Mouse (Mus musculus): Measurements from ENCODE around the gene Gata2.

Gata2 gene

DNA sequence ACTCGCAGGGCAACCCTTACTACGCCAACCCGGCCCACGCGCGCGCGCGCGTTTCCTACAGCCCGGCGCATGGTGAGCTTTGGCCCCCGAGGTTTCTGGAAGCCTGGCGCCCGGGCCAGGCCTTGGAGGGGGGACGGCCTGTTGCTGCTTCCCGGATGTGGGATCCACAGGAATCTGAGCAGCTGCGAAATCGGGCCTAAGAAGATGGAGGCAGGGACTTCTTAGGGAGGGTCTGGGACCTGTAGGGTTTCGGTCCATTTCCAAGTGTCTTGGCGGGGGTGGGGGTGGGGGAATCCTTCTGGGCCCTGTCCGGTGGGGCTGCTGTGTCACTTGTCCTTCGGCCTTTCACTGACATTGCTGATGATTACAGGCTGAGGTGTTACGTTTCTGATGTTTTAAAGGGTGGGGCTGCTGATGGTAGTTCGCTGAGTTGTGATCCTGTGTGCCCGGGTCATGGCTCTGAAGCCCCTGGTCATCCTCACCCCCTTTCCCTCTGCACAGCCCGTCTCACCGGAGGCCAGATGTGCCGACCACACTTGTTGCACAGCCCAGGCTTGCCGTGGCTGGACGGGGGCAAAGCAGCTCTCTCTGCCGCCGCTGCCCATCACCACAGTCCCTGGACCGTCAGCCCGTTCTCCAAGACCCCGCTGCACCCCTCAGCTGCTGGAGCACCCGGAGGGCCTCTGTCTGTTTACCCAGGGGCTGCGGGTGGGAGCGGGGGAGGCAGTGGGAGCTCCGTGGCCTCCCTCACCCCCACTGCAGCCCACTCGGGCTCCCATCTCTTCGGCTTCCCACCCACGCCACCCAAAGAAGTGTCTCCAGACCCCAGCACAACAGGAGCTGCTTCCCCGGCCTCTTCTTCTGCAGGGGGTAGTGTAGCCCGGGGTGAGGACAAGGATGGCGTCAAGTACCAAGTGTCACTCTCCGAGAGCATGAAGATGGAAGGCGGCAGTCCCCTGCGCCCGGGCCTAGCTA is 6.3 kb downstream of the Gata2 start:
- Histone ChIP-seq H3K36me3 (ENCODE audit: control insufficient read depth, insufficient read depth, low read length, poor library complexity, severe bottlenecking) (no peaks in the 10 kb centered on the region), H3K27me3 (ENCODE audit: control insufficient read depth, insufficient read depth, low read length, poor library complexity, severe bottlenecking) (no peaks in the 10 kb centered on the region; the same call in none of the 2 replicates)
- no peak for DNase-seq (ENCODE audit: low read depth, low spot score)

DNA sequence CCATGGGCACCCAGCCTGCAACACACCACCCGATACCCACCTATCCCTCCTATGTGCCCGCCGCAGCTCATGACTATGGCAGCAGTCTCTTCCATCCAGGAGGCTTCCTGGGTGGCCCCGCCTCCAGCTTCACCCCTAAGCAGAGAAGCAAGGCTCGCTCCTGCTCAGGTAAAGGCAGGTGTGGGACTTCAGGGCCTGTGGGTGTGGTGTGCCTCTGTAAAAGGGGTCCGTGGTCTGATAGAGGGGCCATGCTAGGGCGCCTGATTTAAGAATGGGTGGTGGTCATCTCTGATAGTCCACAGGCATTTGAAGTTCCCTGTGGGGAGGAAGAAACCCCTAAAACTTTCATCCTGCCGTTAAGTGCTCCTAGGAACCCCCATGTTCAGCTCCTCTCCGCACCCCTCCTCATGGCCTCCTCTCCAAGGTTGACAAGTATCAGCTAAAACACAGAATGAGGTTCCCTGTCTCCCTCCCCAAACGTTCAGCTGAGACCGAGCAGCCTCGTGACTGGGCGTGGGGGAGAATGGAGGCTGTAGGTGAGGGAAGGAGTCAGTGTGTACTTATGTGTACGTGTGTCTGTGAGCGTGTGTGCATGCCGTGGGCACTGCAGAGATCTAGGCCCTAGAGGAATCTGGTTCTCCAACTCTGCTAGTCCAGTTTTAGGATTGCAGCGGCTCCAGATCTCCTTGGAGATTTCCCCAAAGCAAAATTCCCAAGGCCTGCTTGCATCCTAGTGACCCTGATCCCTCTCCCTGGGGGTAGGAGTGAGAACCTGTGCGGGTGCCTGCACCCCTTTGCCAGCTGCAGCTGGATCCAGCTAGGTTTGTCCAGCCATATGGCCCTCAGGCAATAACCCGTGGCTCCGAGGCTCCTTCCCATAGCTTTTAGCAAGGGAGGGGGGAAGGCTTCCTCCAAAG is 7.3 kb downstream of the Gata2 start:
- no peak for DNase-seq (ENCODE audit: low read depth, low spot score)
- H3K27me3 ChIP-seq (ENCODE audit: control insufficient read depth, insufficient read depth, low read length, poor library complexity, severe bottlenecking): no peaks in the 10 kb centered on the region; the same call in 1 of the 2 replicates
- H3K36me3 ChIP-seq (ENCODE audit: control insufficient read depth, insufficient read depth, low read length, poor library complexity, severe bottlenecking): no peaks in the 10 kb centered on the region

DNA sequence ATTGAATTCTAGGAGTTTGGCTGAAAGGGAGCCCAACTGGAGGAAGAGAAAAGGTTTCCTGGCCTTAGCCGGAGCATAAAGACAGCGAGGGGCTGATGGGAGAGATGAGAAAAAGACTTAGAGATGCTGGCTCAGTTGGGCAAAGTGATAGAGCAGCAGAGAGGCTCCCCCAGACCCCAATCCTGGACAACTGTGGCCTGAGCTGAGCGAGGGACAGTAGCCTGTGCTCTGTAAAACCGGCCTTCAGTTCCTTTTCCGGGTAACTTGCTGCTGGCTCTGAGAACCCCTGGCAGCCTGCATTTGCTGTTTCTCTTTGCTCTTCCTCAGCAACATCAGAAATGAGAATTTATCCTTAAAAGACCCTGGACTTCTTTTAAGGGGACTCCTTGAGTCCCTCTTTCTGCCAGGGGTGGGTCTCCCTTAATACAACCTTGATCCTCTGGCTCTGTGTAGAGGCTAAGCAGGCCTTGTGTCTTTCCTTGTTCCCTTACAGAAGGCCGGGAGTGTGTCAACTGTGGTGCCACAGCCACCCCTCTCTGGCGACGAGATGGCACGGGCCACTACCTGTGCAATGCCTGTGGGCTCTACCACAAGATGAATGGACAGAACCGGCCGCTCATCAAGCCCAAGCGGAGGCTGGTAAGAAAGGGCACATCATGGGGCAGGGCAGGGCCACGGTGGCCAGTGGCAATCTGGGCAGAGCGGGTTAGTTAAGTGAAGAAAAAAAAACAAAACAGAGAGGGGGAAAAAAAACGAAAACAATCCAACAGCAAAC is 8.4 kb downstream of the Gata2 start:
- Histone ChIP-seq H3K27me3 (ENCODE audit: control insufficient read depth, insufficient read depth, low read length, poor library complexity, severe bottlenecking) (no peaks in the 10 kb centered on the region; the same call in 1 of the 2 replicates), H3K36me3 (ENCODE audit: control insufficient read depth, insufficient read depth, low read length, poor library complexity, severe bottlenecking) (no peaks in the 10 kb centered on the region)
- no peak for DNase-seq (ENCODE audit: low read depth, low spot score)

DNA sequence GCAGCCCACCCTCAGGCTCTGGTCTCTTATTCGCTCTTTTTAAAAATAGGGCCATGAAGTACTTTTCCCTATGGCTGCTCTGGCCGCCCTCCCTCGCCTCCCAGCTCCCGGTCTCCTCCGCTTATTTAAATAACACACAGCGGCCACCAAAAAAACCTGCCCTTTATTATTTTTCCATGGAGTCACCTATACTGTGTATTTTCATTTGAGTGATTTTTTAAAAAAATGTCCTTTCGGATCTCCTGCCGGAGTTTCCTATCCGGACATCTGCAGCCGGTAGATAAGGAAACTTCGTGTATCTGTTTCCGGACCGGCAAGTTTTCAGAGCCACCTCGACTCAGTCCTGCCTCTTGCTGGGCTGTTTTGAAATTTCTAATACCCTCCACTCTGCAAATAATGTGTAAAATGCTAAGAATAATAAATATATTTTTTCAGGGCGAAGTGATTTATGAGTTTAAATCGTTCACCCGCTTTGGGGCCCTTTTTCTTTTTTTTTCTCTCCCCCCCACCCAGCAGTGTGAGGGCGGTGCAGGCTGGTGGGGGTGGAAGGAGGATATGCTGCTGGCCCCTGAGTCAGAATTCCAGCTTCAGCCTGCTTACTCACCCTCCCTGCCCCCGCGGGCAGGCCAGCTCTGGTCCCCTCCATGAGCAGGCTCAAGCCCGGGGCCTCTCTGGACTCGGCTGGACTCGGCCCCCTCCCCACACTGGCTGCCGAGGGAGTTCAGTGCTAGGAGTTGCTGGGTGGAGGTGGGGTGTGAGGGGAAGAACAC is 9.4 kb downstream of the Gata2 start:
- Histone ChIP-seq H3K36me3 (ENCODE audit: control insufficient read depth, insufficient read depth, low read length, poor library complexity, severe bottlenecking) (no peaks in the 10 kb centered on the region), H3K27me3 (ENCODE audit: control insufficient read depth, insufficient read depth, low read length, poor library complexity, severe bottlenecking) (no peaks in the 10 kb centered on the region; the same call in 1 of the 2 replicates)
- no peak for DNase-seq (ENCODE audit: low read depth, low spot score)

DNA sequence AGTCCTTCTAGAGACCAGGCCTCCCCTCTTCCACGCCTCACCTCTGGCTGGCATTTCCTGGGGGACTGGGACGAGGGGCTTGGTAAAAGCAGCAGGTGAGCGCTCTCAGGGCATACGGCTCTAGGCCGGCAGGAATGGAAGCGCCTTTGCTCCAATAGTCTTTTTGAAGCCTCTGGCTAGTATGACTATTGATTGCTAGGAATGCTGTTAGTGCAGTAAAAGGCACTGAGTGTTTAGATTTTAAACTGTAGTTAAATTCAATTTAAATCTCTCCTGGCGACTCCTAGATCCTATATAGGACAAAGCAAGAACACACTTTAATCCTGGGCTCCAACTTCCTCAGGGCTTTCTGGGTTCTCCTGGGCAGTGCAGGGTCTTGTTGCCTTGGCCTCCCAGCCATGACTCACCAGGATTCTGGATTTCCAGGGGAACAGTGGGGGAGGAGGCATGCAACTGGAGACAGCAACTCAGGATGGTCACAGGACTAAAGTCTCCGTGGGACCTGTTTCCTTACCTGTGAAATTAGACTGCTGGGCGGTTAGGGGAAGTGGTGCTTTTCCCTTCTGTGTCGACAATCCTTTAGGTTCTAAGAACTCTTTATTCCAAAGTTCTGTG is 10.2 kb downstream of the Gata2 start:
- DNase-seq (ENCODE audit: low read depth, low spot score): no peak
- no peaks in the 10 kb centered on the region for H3K36me3 ChIP-seq (ENCODE audit: control insufficient read depth, insufficient read depth, low read length, poor library complexity, severe bottlenecking)
- H3K27me3 ChIP-seq (ENCODE audit: control insufficient read depth, insufficient read depth, low read length, poor library complexity, severe bottlenecking): no peaks in the 10 kb centered on the region; the same call in 1 of the 2 replicates

DNA sequence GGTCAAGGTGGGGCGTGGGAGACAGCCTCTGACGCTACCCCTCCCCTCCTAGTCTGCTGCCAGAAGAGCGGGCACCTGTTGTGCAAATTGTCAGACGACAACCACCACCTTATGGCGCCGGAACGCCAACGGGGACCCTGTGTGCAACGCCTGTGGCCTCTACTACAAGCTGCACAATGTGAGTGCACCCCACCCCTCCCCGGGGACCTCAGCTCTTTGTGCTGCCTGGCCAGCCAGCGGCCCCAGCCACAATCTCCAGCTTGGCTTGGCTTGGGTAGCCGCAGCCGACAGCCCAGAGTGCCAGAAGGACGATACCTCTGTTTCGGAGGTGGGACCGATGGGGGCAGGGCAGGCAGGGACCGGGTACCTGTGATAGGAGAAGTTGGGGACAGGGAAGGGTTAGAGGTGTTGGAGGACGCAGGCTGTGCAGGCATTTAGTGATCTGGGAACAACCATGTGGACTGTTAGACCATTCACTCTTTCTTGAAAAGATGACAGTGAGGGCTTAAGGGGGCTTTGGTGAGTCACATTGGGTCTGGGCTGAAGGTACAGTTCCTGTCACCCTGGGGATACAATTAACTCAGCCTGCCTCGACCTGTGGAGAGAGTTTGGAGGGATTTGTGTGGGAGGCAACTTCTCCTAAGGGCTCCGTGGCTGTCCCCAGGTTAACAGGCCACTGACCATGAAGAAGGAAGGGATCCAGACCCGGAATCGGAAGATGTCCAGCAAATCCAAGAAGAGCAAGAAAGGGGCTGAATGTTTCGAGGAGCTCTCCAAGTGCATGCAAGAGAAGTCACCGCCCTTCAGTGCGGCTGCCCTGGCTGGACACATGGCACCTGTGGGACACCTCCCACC is 11.1 kb downstream of the Gata2 start:
- no peak for DNase-seq (ENCODE audit: low read depth, low spot score)
- no peaks in the 10 kb centered on the region for H3K36me3 ChIP-seq (ENCODE audit: control insufficient read depth, insufficient read depth, low read length, poor library complexity, severe bottlenecking)
- no peaks in the 10 kb centered on the region; the same call in 1 of the 2 replicates for H3K27me3 ChIP-seq (ENCODE audit: control insufficient read depth, insufficient read depth, low read length, poor library complexity, severe bottlenecking)

DNA sequence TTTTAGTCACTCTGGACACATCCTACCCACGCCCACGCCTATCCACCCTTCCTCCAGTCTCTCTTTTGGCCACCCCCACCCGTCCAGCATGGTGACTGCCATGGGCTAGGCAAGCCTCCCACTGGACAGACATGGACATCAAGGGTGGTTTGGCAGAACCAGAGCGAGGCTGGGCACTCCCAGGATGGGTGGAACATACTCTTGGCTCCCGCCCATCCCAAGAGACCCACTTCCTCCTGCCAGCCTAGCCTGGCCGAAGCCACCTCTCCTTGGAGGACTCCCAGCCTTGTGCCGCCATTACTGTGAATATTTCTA is 11.7 kb downstream of the Gata2 start:
- DNase-seq (ENCODE audit: low read depth, low spot score): no peak
- Histone ChIP-seq H3K36me3 (ENCODE audit: control insufficient read depth, insufficient read depth, low read length, poor library complexity, severe bottlenecking) (no peaks in the 10 kb centered on the region), H3K27me3 (ENCODE audit: control insufficient read depth, insufficient read depth, low read length, poor library complexity, severe bottlenecking) (no peaks in the 10 kb centered on the region; the same call in 1 of the 2 replicates)

DNA sequence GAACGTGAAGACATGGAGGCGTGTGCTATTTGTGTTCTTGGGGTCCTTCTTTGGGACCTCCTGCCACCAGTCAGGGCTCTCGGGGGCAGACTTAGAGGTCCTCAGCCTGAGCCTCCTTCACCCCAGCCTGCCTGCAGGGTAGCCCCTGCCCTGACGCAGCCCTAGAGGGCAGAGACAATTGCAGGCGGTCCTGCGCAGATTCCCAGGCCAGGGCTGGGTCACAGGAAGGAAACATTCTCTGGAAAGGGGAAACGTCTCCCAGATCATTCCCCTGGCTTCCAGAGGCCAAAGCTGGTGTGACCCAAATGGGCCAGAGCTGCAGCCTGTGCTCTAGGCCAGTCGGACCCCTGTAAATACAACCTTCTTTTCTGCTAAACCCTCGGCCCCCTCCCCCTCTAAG is 12.2 kb downstream of the Gata2 start:
- no peaks in the 10 kb centered on the region; the same call in 1 of the 2 replicates for H3K27me3 ChIP-seq (ENCODE audit: control insufficient read depth, insufficient read depth, low read length, poor library complexity, severe bottlenecking)
- DNase-seq (ENCODE audit: low read depth, low spot score): no peak
- no peaks in the 10 kb centered on the region for H3K36me3 ChIP-seq (ENCODE audit: control insufficient read depth, insufficient read depth, low read length, poor library complexity, severe bottlenecking)

DNA sequence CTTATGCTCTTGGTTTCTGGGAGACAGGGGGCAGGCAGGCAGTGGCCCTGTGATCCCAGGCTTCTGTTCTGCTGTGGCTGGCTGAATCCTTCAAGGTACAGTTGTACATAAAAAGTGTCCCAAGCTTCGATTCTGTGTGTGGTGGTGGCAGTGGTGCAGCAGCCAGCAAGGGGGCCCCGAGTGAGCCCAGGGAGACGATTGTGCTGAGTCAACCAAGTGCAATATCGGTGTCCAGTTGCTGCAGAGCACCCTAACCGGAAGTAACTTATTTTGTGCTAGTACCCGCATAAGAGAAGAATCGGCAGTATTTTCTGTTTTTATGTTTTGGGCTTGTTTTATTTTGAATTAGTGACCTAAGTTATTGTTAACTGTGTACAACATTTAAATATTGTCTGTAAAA is 12.9 kb downstream of the Gata2 start:
- Histone ChIP-seq H3K27me3 (ENCODE audit: control insufficient read depth, insufficient read depth, low read length, poor library complexity, severe bottlenecking) (no peaks in the 10 kb centered on the region; the same call in 1 of the 2 replicates), H3K36me3 (ENCODE audit: control insufficient read depth, insufficient read depth, low read length, poor library complexity, severe bottlenecking) (no peaks in the 10 kb centered on the region)
- DNase-seq (ENCODE audit: low read depth, low spot score): no peak

DNA sequence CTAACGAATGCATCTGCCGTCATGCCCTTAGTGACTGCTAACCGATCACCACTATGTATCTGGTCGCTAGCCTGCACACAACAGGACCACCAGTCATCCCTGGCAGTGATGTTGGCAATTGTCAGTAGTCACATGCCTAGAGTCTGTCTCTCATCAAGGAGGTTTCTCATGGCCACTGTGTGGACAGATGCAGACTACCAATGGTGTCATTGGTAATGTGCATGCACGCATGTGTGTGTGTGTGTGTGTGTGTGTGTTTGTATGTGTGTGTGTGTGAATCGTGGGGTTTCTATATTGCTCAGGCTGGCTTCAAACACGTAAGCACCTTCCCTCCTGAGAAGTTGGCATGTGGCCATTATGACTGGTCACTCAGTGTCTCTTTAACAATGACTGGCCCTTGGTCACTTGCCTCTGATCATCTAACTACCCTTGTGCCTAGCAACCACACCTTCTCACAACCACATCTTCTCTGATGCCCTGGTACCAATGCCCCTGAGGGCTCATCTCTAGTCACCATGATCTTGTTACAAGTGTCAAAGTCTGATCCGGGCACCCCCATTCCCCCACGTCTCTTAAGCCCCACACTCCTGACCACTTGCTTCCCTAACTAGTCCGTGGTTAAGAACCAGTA is 13.8 kb downstream of the Gata2 start:
- H3K36me3 ChIP-seq (ENCODE audit: control insufficient read depth, insufficient read depth, low read length, poor library complexity, severe bottlenecking): no peaks in the 10 kb centered on the region
- no peak for DNase-seq (ENCODE audit: low read depth, low spot score)
- H3K27me3 ChIP-seq (ENCODE audit: control insufficient read depth, insufficient read depth, low read length, poor library complexity, severe bottlenecking): no peaks in the 10 kb centered on the region

DNA sequence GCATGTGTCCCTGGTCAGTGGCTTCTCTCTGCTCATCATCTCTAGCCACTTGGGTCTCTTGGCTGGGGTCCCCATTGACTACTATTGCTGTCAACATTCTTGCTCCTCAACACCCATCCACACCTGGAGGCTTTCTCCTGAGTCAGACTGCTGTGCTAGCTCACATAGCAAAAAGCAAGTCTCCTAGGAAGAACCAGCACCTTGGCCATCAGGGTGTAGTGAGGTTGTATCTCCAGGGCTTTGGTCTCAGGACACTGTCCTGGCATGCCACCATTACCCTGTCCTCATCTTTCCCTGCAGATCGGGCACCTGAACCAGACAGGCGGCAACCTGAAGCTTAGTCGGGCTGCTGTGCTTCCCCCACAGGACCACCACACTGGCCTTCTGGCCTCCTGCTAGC is 14.6 kb downstream of the Gata2 start:
- Histone ChIP-seq H3K36me3 (ENCODE audit: control insufficient read depth, insufficient read depth, low read length, poor library complexity, severe bottlenecking) (no peaks in the 10 kb centered on the region), H3K27me3 (ENCODE audit: control insufficient read depth, insufficient read depth, low read length, poor library complexity, severe bottlenecking) (no peaks in the 10 kb centered on the region)
- DNase-seq (ENCODE audit: low read depth, low spot score): no peak

DNA sequence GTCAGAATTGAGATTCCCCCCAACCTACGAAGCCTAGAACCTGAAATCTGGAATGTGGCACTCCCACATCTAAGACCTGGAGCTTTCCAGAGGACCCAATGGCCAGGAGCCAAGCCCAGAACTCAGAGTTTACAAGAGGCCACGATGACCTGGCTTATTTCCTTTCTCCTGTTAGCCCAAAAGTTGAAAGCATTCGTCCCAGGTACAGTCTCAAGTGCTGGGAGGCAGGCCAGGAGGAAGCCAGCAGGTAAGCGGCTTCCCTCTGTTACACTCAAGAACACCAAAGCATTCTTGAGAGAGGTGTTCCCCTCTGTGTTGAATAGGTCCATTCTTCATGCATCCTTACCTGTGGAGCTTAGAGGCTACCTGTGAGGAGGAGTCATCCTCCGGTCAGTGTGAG is 15.8 kb downstream of the Gata2 start:
- DNase-seq (ENCODE audit: low read depth, low spot score): no peak
- no peaks in the 10 kb centered on the region for H3K36me3 ChIP-seq (ENCODE audit: control insufficient read depth, insufficient read depth, low read length, poor library complexity, severe bottlenecking)
- H3K27me3 ChIP-seq (ENCODE audit: control insufficient read depth, insufficient read depth, low read length, poor library complexity, severe bottlenecking): no peaks in the 10 kb centered on the region
